In the genomic region with DNA sequence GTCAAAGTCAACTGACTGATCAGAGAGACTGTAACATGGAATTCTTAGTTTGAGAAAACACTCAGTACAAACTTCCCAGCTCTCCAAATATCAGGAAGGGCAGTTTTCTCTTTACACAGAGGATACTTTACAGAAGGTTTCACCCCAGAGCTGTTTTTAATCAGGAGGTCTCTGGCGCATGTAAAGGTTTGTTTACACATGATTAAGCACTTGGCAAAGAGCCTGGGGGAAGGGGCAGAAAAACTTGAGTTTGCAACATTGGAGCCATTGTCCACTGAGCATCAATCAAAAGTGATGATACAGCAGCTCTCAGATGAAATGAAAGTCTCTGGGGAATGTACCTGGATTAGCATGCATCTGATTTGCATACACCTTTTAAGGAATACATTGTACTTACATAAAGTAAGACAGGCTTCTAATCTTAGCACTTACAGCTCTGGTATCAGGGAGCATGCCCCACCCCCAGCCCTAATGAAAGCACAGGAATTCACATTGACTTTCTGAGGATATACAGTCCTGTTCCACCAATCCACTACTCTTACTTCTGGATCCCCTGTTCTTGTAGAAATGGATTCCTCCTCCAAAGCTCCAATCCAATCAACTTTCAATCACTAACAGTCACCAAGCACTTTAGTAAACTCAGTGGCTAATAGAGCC, we compare ENCODE assay signal across 13 mouse cellular contexts.
DNase-seq lines count a peak whose midpoint lies in the region; ATAC-seq and TF ChIP-seq lines count a peak whose summit lies in the region.
"Had no signal": no experiment of that assay in that cellular context is flagged by ENCODE, and none has a peak within 500 bp of the region (broad histone marks: within the 10 kb centered on the region; RNA-seq: fewer than 3 reads in every experiment).

No protein-coding gene starts in this region.

- no peak for DNase-seq in forebrain, embryonic 11.5 days (ENCODE audit: low spot score)
- DNase-seq in lung, embryonic 14.5 days, result peak; percentile 41
- no peak for DNase-seq in lung, postnatal 36 days
- DNase-seq in retina, postnatal 1 day, result peak; percentile 87
- no peak for DNase-seq in c-Kit-positive CD71-positive TER-119-positive erythroid progenitor cells, embryonic 14.5 days (ENCODE audit: low spot score)
- no peak for DNase-seq in adrenal gland, postnatal 14 days
- DNase-seq: gastrocnemius, adult 2 months had no signal

- no peak overlapping the region for H3K9ac ChIP-seq in forebrain, embryonic 11.5 days (ENCODE audit: low read length)
- no peak overlapping the region for H3K9ac ChIP-seq in forebrain, embryonic 12.5 days
- H3K9ac ChIP-seq in lung, embryonic 14.5 days, result no peak overlapping the region
- H3K9ac ChIP-seq in hindbrain, embryonic 12.5 days, result no peak overlapping the region
- H3K9ac ChIP-seq: embryonic facial prominence, embryonic 13.5 days; liver, embryonic 14.5 days; neural tube, embryonic 13.5 days; stomach, embryonic 15.5 days had no signal

- no peaks in the 10 kb centered on the region for H3K36me3 ChIP-seq in forebrain, embryonic 11.5 days (ENCODE audit: control insufficient read depth, insufficient read depth, low read length)
- H3K36me3 ChIP-seq in forebrain, embryonic 12.5 days (replicated peaks), result no peaks in the 10 kb centered on the region
- no peaks in the 10 kb centered on the region for H3K36me3 ChIP-seq in lung, embryonic 14.5 days (ENCODE audit: insufficient read depth)
- no peaks in the 10 kb centered on the region for H3K36me3 ChIP-seq in hindbrain, embryonic 12.5 days
- H3K36me3 ChIP-seq: embryonic facial prominence, embryonic 13.5 days; neural tube, embryonic 13.5 days; stomach, embryonic 15.5 days had no signal

- no peaks in the 10 kb centered on the region for H3K27me3 ChIP-seq in forebrain, embryonic 11.5 days (ENCODE audit: control insufficient read depth, insufficient read depth, low read length)
- H3K27me3 ChIP-seq in forebrain, embryonic 12.5 days, result no peaks in the 10 kb centered on the region
- no peaks in the 10 kb centered on the region for H3K27me3 ChIP-seq in lung, embryonic 14.5 days (ENCODE audit: insufficient read depth, low read length)
- no peaks in the 10 kb centered on the region for H3K27me3 ChIP-seq in hindbrain, embryonic 12.5 days
- H3K27me3 ChIP-seq: embryonic facial prominence, embryonic 13.5 days; neural tube, embryonic 13.5 days; stomach, embryonic 15.5 days had no signal

- H3K4me2 ChIP-seq in forebrain, embryonic 11.5 days (ENCODE audit: low read depth, low read length, severe bottlenecking), result no peak overlapping the region
- H3K4me2 ChIP-seq in forebrain, embryonic 12.5 days, result no peak overlapping the region
- no peak overlapping the region for H3K4me2 ChIP-seq in lung, embryonic 14.5 days
- H3K4me2 ChIP-seq in hindbrain, embryonic 12.5 days (replicated peaks), result no peak overlapping the region
- H3K4me2 ChIP-seq: embryonic facial prominence, embryonic 13.5 days; neural tube, embryonic 13.5 days; stomach, embryonic 15.5 days had no signal

- ATAC-seq in forebrain, embryonic 11.5 days (replicated peaks; ENCODE audit: low FRiP score), result peak; percentile 42; the same call in 1 of the 2 replicates
- no peak; the same call in 1 of the 2 replicates for ATAC-seq in forebrain, embryonic 12.5 days (ENCODE audit: low FRiP score)
- no peak for ATAC-seq in lung, embryonic 14.5 days (ENCODE audit: insufficient read depth)
- ATAC-seq in hindbrain, embryonic 12.5 days (ENCODE audit: low FRiP score), result peak; percentile 48; the same call in 1 of the 2 replicates

- H3K4me3 ChIP-seq in forebrain, embryonic 11.5 days (ENCODE audit: low read depth, low read length), result no peak overlapping the region
- no peak overlapping the region for H3K4me3 ChIP-seq in forebrain, embryonic 12.5 days (replicated peaks)
- H3K4me3 ChIP-seq in lung, embryonic 14.5 days (ENCODE audit: low read depth, low read length), result no peak overlapping the region
- no peak overlapping the region for H3K4me3 ChIP-seq in hindbrain, embryonic 12.5 days
- H3K4me3 ChIP-seq: embryonic facial prominence, embryonic 13.5 days; gastrocnemius, adult 2 months; neural tube, embryonic 13.5 days; stomach, embryonic 15.5 days had no signal

- no peak for TF ChIP-seq CTCF in lung, embryonic 14.5 days (IDR thresholded peaks at IDR 0.05; ENCODE audit: low read depth)

- no peaks in the 10 kb centered on the region for H3K9me3 ChIP-seq in forebrain, embryonic 11.5 days (ENCODE audit: control insufficient read depth, low read length)
- H3K9me3 ChIP-seq in forebrain, embryonic 12.5 days, result no peaks in the 10 kb centered on the region
- H3K9me3 ChIP-seq in lung, embryonic 14.5 days (ENCODE audit: low read depth, low read length), result no peaks in the 10 kb centered on the region
- H3K9me3 ChIP-seq in hindbrain, embryonic 12.5 days (replicated peaks), result no peaks in the 10 kb centered on the region
- H3K9me3 ChIP-seq: embryonic facial prominence, embryonic 13.5 days; neural tube, embryonic 13.5 days; stomach, embryonic 15.5 days had no signal

- WGBS in forebrain, embryonic 11.5 days, result 13% methylated on average over 1 of the region's 1 CpGs
- 9% methylated on average over 1 of the region's 1 CpGs for WGBS in forebrain, embryonic 12.5 days
- WGBS in lung, embryonic 14.5 days, result 0% methylated on average over 1 of the region's 1 CpGs
- 14% methylated on average over 1 of the region's 1 CpGs for WGBS in hindbrain, embryonic 12.5 days

- no peak overlapping the region for H3K27ac ChIP-seq in forebrain, embryonic 11.5 days (ENCODE audit: low read depth, low read length)
- H3K27ac ChIP-seq in forebrain, embryonic 12.5 days, result no peak overlapping the region
- no peak overlapping the region for H3K27ac ChIP-seq in lung, embryonic 14.5 days (ENCODE audit: low read depth)
- H3K27ac ChIP-seq in hindbrain, embryonic 12.5 days, result no peak overlapping the region
- H3K27ac ChIP-seq: gastrocnemius, adult 2 months; liver, embryonic 14.5 days; neural tube, embryonic 13.5 days; stomach, embryonic 15.5 days had no signal

- H3K4me1 ChIP-seq in forebrain, embryonic 11.5 days (replicated peaks; ENCODE audit: control insufficient read depth, insufficient read depth, low read length), result peaks cover 2% of the 10 kb centered on the region; the same call in 1 of the 2 replicates
- H3K4me1 ChIP-seq in forebrain, embryonic 12.5 days, result peaks cover 11% of the 10 kb centered on the region; the same call in 1 of the 2 replicates
- peaks cover 4% of the 10 kb centered on the region; the same call in 1 of the 2 replicates for H3K4me1 ChIP-seq in lung, embryonic 14.5 days (ENCODE audit: insufficient read depth)
- peaks cover 8% of the 10 kb centered on the region for H3K4me1 ChIP-seq in hindbrain, embryonic 12.5 days
- H3K4me1 ChIP-seq: stomach, embryonic 15.5 days had no signal

Comparison
In these comparisons a context has a peak if more than half of its experiments do, and no peak if none do; other contexts are left out.
1. ATAC-seq: peak in forebrain, embryonic 11.5 days (single experiment) and hindbrain, embryonic 12.5 days (single experiment); none in forebrain, embryonic 12.5 days (single experiment) and lung, embryonic 14.5 days (single experiment).
2. DNase-seq: peak in lung, embryonic 14.5 days (single experiment) and retina, postnatal 1 day (single experiment); none in forebrain, embryonic 11.5 days (single experiment), lung, postnatal 36 days (single experiment), c-Kit-positive CD71-positive TER-119-positive erythroid progenitor cells, embryonic 14.5 days (single experiment) and adrenal gland, postnatal 14 days (single experiment).